Mouse (Mus musculus): Measurements from ENCODE around the gene Pknox1. TPM values are rescaled to one million over a fixed set of nuclear protein-coding genes. Genes with fewer than 3 reads are reported as not detected.
A peak's percentile ranks its signal among the peaks of the same experiment; 100 is the strongest.
"Not testable (repeated sequence)": the region's sequence is repeated elsewhere in the genome, so short reads cannot be mapped to it uniquely, and the experiment has no call there.

Gene Pknox1
- polyA plus RNA-seq, 1 experiment = 2.5 TPM

GRCm38 (mm10) chr17:31547974-31548373 is 16.6 kb upstream of the Pknox1 start:
- no peak overlapping the region for H3K4me3 ChIP-seq (replicated peaks)
- peaks cover 22% of the 10 kb centered on the region for H3K27me3 ChIP-seq (replicated peaks)
- H3K9me3 ChIP-seq = peaks cover 19% of the 10 kb centered on the region
- H3K4me1 ChIP-seq = peaks cover 16% of the 10 kb centered on the region
- TF ChIP-seq GATA1 (IDR thresholded peaks at IDR 0.05; ENCODE audit: borderline replicate concordance, low read length) = no peak
- no peak for TF ChIP-seq FLI1 (IDR thresholded peaks at IDR 0.05; ENCODE audit: low read length)
- H3K36me3 ChIP-seq (replicated peaks; ENCODE audit: low read length) = no peaks in the 10 kb centered on the region

GRCm38 (mm10) chr17:31549389-31549788 is 15.1 kb upstream of the Pknox1 start:
- peaks cover 19% of the 10 kb centered on the region for H3K27me3 ChIP-seq (replicated peaks)
- H3K36me3 ChIP-seq (replicated peaks; ENCODE audit: low read length) = no peaks in the 10 kb centered on the region
- H3K9me3 ChIP-seq = peaks cover 19% of the 10 kb centered on the region
- TF ChIP-seq FLI1 (IDR thresholded peaks at IDR 0.05; ENCODE audit: low read length) = no peak
- no peak for TF ChIP-seq GATA1 (IDR thresholded peaks at IDR 0.05; ENCODE audit: borderline replicate concordance, low read length)
- peaks cover 16% of the 10 kb centered on the region for H3K4me1 ChIP-seq
- no peak overlapping the region for H3K4me3 ChIP-seq (replicated peaks)

GRCm38 (mm10) chr17:31552601-31553000 is 11.9 kb upstream of the Pknox1 start:
- H3K27me3 ChIP-seq (replicated peaks) = peaks cover 20% of the 10 kb centered on the region
- peaks cover 15% of the 10 kb centered on the region for H3K9me3 ChIP-seq
- H3K36me3 ChIP-seq (replicated peaks; ENCODE audit: low read length); H3K4me3 ChIP-seq (replicated peaks): not testable (repeated sequence)
- peaks cover 17% of the 10 kb centered on the region for H3K4me1 ChIP-seq

- Histone ChIP-seq H3K4me3 (replicated peaks) (no peak overlapping the region), H3K36me3 (replicated peaks; ENCODE audit: low read length) (no peaks in the 10 kb centered on the region), H3K27me3 (replicated peaks) (peaks cover 2% of the 10 kb centered on the region), H3K9me3 (no peaks in the 10 kb centered on the region), H3K4me1 (peaks cover 18% of the 10 kb centered on the region)
- TF ChIP-seq FLI1 (IDR thresholded peaks at IDR 0.05; ENCODE audit: low read length) (no peak), GATA1 (IDR thresholded peaks at IDR 0.05; ENCODE audit: borderline replicate concordance, low read length) (no peak)
These were observed 8.3 kb upstream of the Pknox1 start for GRCm38 (mm10) chr17:31556253-31556652.

- H3K27me3 ChIP-seq (replicated peaks) = peaks cover 2% of the 10 kb centered on the region
- H3K4me1 ChIP-seq = peaks cover 18% of the 10 kb centered on the region
- H3K36me3 ChIP-seq (replicated peaks; ENCODE audit: low read length) = no peaks in the 10 kb centered on the region
- H3K4me3 ChIP-seq (replicated peaks) = no peak overlapping the region
- no peaks in the 10 kb centered on the region for H3K9me3 ChIP-seq
- TF ChIP-seq GATA1 (IDR thresholded peaks at IDR 0.05; ENCODE audit: borderline replicate concordance, low read length) (no peak), FLI1 (IDR thresholded peaks at IDR 0.05; ENCODE audit: low read length) (no peak)
These were observed 7.2 kb upstream of the Pknox1 start for GRCm38 (mm10) chr17:31557124-31557880.

GRCm38 (mm10) chr17:31557947-31558542 is 6.5 kb upstream of the Pknox1 start:
- no peaks in the 10 kb centered on the region for H3K36me3 ChIP-seq (replicated peaks; ENCODE audit: low read length)
- TF ChIP-seq FLI1 (IDR thresholded peaks at IDR 0.05; ENCODE audit: low read length) (no peak), GATA1 (IDR thresholded peaks at IDR 0.05; ENCODE audit: borderline replicate concordance, low read length) (no peak)
- no peak overlapping the region for H3K4me3 ChIP-seq (replicated peaks)
- peaks cover 2% of the 10 kb centered on the region for H3K27me3 ChIP-seq (replicated peaks)
- no peaks in the 10 kb centered on the region for H3K9me3 ChIP-seq
- H3K4me1 ChIP-seq = peaks cover 21% of the 10 kb centered on the region

- TF ChIP-seq GATA1 (IDR thresholded peaks at IDR 0.05; ENCODE audit: borderline replicate concordance, low read length) = no peak
- TF ChIP-seq FLI1 (IDR thresholded peaks at IDR 0.05; ENCODE audit: low read length) = no peak
- no peaks in the 10 kb centered on the region for H3K9me3 ChIP-seq
- no peak overlapping the region for H3K4me3 ChIP-seq (replicated peaks)
- H3K36me3 ChIP-seq (replicated peaks; ENCODE audit: low read length) = no peaks in the 10 kb centered on the region
- H3K4me1 ChIP-seq = peaks cover 28% of the 10 kb centered on the region
- peaks cover 2% of the 10 kb centered on the region for H3K27me3 ChIP-seq (replicated peaks)
These were observed 5.3 kb upstream of the Pknox1 start for GRCm38 (mm10) chr17:31559021-31559789.

- H3K4me3 ChIP-seq (replicated peaks) = peak overlapping the region; percentile 93
- peaks cover 10% of the 10 kb centered on the region for H3K36me3 ChIP-seq (replicated peaks; ENCODE audit: low read length)
- H3K27me3 ChIP-seq (replicated peaks) = no peaks in the 10 kb centered on the region
- no peak for TF ChIP-seq GATA1 (IDR thresholded peaks at IDR 0.05; ENCODE audit: borderline replicate concordance, low read length)
- no peak for TF ChIP-seq FLI1 (IDR thresholded peaks at IDR 0.05; ENCODE audit: low read length)
- H3K9me3 ChIP-seq = no peaks in the 10 kb centered on the region
- peaks cover 40% of the 10 kb centered on the region for H3K4me1 ChIP-seq
These were observed 911 bp upstream of the Pknox1 start for GRCm38 (mm10) chr17:31563632-31564014.

GRCm38 (mm10) chr17:31564858-31565140 is 265 bp downstream of the Pknox1 start:
- Histone ChIP-seq H3K27me3 (replicated peaks) (no peaks in the 10 kb centered on the region), H3K4me1 (peaks cover 49% of the 10 kb centered on the region), H3K9me3 (no peaks in the 10 kb centered on the region), H3K4me3 (replicated peaks) (peak overlapping the region; percentile 97), H3K36me3 (replicated peaks; ENCODE audit: low read length) (peaks cover 13% of the 10 kb centered on the region)
- no peak for TF ChIP-seq FLI1 (IDR thresholded peaks at IDR 0.05; ENCODE audit: low read length)
- TF ChIP-seq GATA1 (IDR thresholded peaks at IDR 0.05; ENCODE audit: borderline replicate concordance, low read length) = no peak

Measured in megakaryocyte, embryonic 14.5 days (primary cell).